Mouse (Mus musculus): ENCODE measurements around the gene Ankle1.

- TF ChIP-seq CTCF (IDR thresholded peaks at IDR 0.05 in 2 of 3, conservative IDR thresholded peaks at IDR 0.05 in 1 of 3; ENCODE audit: control insufficient read depth in 1 of 3, insufficient read depth in 1 of 3, low read depth in 2 of 3, low read length in 3 of 3, poor library complexity in 1 of 3, severe bottlenecking in 1 of 3) = no peak
- no peak for TF ChIP-seq POLR2AphosphoS2 (IDR thresholded peaks at IDR 0.05; ENCODE audit: low read length)
- no peak for TF ChIP-seq MXI1 (IDR thresholded peaks at IDR 0.05; ENCODE audit: low read depth, low read length)
- no peak for TF ChIP-seq TCF12 (IDR thresholded peaks at IDR 0.05; ENCODE audit: low read depth, low read length)
- no peak for TF ChIP-seq GATA1 (IDR thresholded peaks at IDR 0.05; ENCODE audit: low read depth, low read length)
- TF ChIP-seq RCOR1 (IDR thresholded peaks at IDR 0.05; ENCODE audit: low read depth, low read length) = no peak
- TF ChIP-seq POLR2A (IDR thresholded peaks at IDR 0.05; ENCODE audit: control insufficient read depth in 1 of 2, insufficient read depth in 1 of 2, low read depth in 1 of 2, low read length in 2 of 2, poor library complexity in 1 of 2) = no peak
- TF ChIP-seq MAX (IDR thresholded peaks at IDR 0.05; ENCODE audit: low read length) = no peak
- no peak for TF ChIP-seq MYC (IDR thresholded peaks at IDR 0.05; ENCODE audit: low read depth, low read length)
- no peak for TF ChIP-seq NRF1 (IDR thresholded peaks at IDR 0.05; ENCODE audit: insufficient read depth, low read depth, low read length, poor library complexity, severe bottlenecking)
- no peak for TF ChIP-seq EP300 (IDR thresholded peaks at IDR 0.05; ENCODE audit: low read depth in 1 of 2, low read length in 2 of 2)
- TF ChIP-seq CHD2 (IDR thresholded peaks at IDR 0.05; ENCODE audit: low read length) = no peak
- no peak for TF ChIP-seq E2F4 (IDR thresholded peaks at IDR 0.05; ENCODE audit: borderline replicate concordance, low read depth, low read length)
Measured at GRCm38 (mm10) chr8:71437041-71437440, 31.2 kb downstream of the Ankle1 start.
